Mouse (Mus musculus) erythroid progenitor cell, adult 5-6 weeks (primary cell): Measurements from ENCODE around the gene Bpifa5. TPM values are rescaled to one million over a fixed set of nuclear protein-coding genes. Genes with fewer than 3 reads are reported as not detected.
"Not testable (repeated sequence)": the region's sequence is repeated elsewhere in the genome, so short reads cannot be mapped to it uniquely, and the experiment has no call there.

ENCODE experiments used
- ATAC-seq: replicated peaks from 2 replicates; pipeline ENCODE4 v1.8.0; 2016; ENCODE audit warnings: moderate number of reproducible peaks, mild to moderate bottlenecking, moderate TSS enrichment, inconsistent platforms; ENCODE audit not compliant: poor library complexity, low FRiP score, severe bottlenecking
- total RNA-seq, 2 experiments: library from RNA; stranded (forward) in 1 of 2; stranded (reverse) in 1 of 2; fragments of 150-400 nt in 1 of 2; fragments of 186-747, 209-891 nt in 1 of 2; gene quantifications; 2 replicates each; pipeline versions ENCODE4 v1.2.3 to v1.2.4; 2015 to 2017; ENCODE audit warnings: low replicate concordance in 2 of 2

Gene Bpifa5
- total RNA-seq (2015; ENCODE audit: low replicate concordance) (not detected in 2 replicates), total RNA-seq (2017; ENCODE audit: low replicate concordance) (not detected in 2 replicates)

GRCm38 (mm10) chr2:154162307-154162706 lies at the start of gene Bpifa5:
TSS of gene Bpifa5 (plus strand) at chr2:154162607.
- no peak for ATAC-seq

- ATAC-seq: no peak
Measured at GRCm38 (mm10) chr2:154117381-154117780, 45.0 kb upstream of the Bpifa5 start.

GRCm38 (mm10) chr2:154130120-154130519 lies 32.3 kb upstream of the Bpifa5 start, which contains the start of gene Bpifa3:
TSS of gene Bpifa3 (plus strand) at chr2:154130336.
- ATAC-seq: no peak

- no peak for ATAC-seq
Measured at GRCm38 (mm10) chr2:154142580-154142979, 19.8 kb upstream of the Bpifa5 start, which contains the start of gene Bpifa1. TSS of gene Bpifa1 (plus strand) at chr2:154142880.

GRCm38 (mm10) chr2:154143735-154144134 lies 18.7 kb upstream of the Bpifa5 start:
- no peak for ATAC-seq

GRCm38 (mm10) chr2:154147496-154147895 lies 14.9 kb upstream of the Bpifa5 start:
- ATAC-seq: no peak

GRCm38 (mm10) chr2:154158433-154158832 lies 4.0 kb upstream of the Bpifa5 start:
- ATAC-seq: no peak

GRCm38 (mm10) chr2:154163306-154163705 lies 899 bp downstream of the Bpifa5 start:
- no peak for ATAC-seq

GRCm38 (mm10) chr2:154169172-154169571 lies 6.8 kb downstream of the Bpifa5 start:
- no peak for ATAC-seq

GRCm38 (mm10) chr2:154171621-154172020 lies 9.2 kb downstream of the Bpifa5 start:
- ATAC-seq: no peak

- ATAC-seq: peak; percentile 52; the same call in 1 of the 2 replicates
Measured at GRCm38 (mm10) chr2:154173313-154173712, 10.9 kb downstream of the Bpifa5 start.

- not testable (repeated sequence) for ATAC-seq
Measured at GRCm38 (mm10) chr2:154181900-154182299, 19.5 kb downstream of the Bpifa5 start.

GRCm38 (mm10) chr2:154183061-154183460 lies 20.7 kb downstream of the Bpifa5 start:
- not testable (repeated sequence) for ATAC-seq

GRCm38 (mm10) chr2:154185319-154185718 lies 22.9 kb downstream of the Bpifa5 start:
- no peak for ATAC-seq

- ATAC-seq: no peak
Measured at GRCm38 (mm10) chr2:154185748-154186147, 23.3 kb downstream of the Bpifa5 start.

GRCm38 (mm10) chr2:154187468-154187867 lies 25.1 kb downstream of the Bpifa5 start:
- no peak for ATAC-seq

GRCm38 (mm10) chr2:154189877-154190434 lies 27.5 kb downstream of the Bpifa5 start:
- ATAC-seq: no peak

GRCm38 (mm10) chr2:154190546-154191258 lies 28.3 kb downstream of the Bpifa5 start, which contains the start of gene Bpifb1:
TSS of gene Bpifb1 (plus strand) at chr2:154190818.
- no peak for ATAC-seq

GRCm38 (mm10) chr2:154192141-154192540 lies 29.7 kb downstream of the Bpifa5 start:
- ATAC-seq: no peak

- no peak for ATAC-seq
Measured at GRCm38 (mm10) chr2:154193071-154193470, 30.7 kb downstream of the Bpifa5 start.

- ATAC-seq: no peak
Measured at GRCm38 (mm10) chr2:154193994-154194504, 31.6 kb downstream of the Bpifa5 start.
